Mouse (Mus musculus): ENCODE data around the gene Srsf3. TPM values are rescaled to one million over a fixed set of nuclear protein-coding genes. Genes with fewer than 3 reads are reported as not detected.

Srsf3 gene
- polyA plus RNA-seq, 1 experiment from 2014 or later: 518 TPM

GRCm38 (mm10) chr17:29071820-29072219 is 39.4 kb downstream of the Srsf3 start:
- Histone ChIP-seq H3K27me3 (replicated peaks) (no peaks in the 10 kb centered on the region), H3K4me2 (no peak overlapping the region), H3K4me3 (replicated peaks) (no peak overlapping the region), H3K36me3 (no peaks in the 10 kb centered on the region), H3K27ac (no peak overlapping the region), H3K9me3 (no peaks in the 10 kb centered on the region), H3K4me1 (peaks cover 12% of the 10 kb centered on the region; the same call in 1 of the 2 replicates), H3K9ac (no peak overlapping the region)
- no peak for ATAC-seq (ENCODE audit: insufficient read depth, low FRiP score, low read depth)
- 61% methylated on average over 5 of the region's 5 CpGs for WGBS

GRCm38 (mm10) chr17:29072701-29073307 is 40.4 kb downstream of the Srsf3 start:
- Histone ChIP-seq H3K27me3 (replicated peaks) (no peaks in the 10 kb centered on the region), H3K4me3 (replicated peaks) (no peak overlapping the region), H3K27ac (no peak overlapping the region), H3K9ac (no peak overlapping the region), H3K4me1 (peaks cover 12% of the 10 kb centered on the region; the same call in 1 of the 2 replicates), H3K4me2 (no peak overlapping the region), H3K9me3 (no peaks in the 10 kb centered on the region), H3K36me3 (no peaks in the 10 kb centered on the region)
- no peak for ATAC-seq (ENCODE audit: insufficient read depth, low FRiP score, low read depth)
- WGBS: 17% methylated on average over 11 of the region's 11 CpGs

GRCm38 (mm10) chr17:29073313-29073712 is 40.9 kb downstream of the Srsf3 start:
- no peak for ATAC-seq (ENCODE audit: insufficient read depth, low FRiP score, low read depth)
- Histone ChIP-seq H3K27ac (no peak overlapping the region), H3K9ac (no peak overlapping the region), H3K9me3 (no peaks in the 10 kb centered on the region), H3K4me2 (no peak overlapping the region), H3K4me3 (replicated peaks) (no peak overlapping the region), H3K36me3 (no peaks in the 10 kb centered on the region), H3K4me1 (peaks cover 15% of the 10 kb centered on the region; the same call in 1 of the 2 replicates), H3K27me3 (replicated peaks) (no peaks in the 10 kb centered on the region)
- WGBS: 41% methylated on average over 5 of the region's 5 CpGs

GRCm38 (mm10) chr17:29074085-29074484 is 41.7 kb downstream of the Srsf3 start:
- H3K36me3 ChIP-seq: no peaks in the 10 kb centered on the region
- H3K4me1 ChIP-seq: peaks cover 21% of the 10 kb centered on the region; the same call in 1 of the 2 replicates
- H3K27ac ChIP-seq: no peak overlapping the region
- H3K4me2 ChIP-seq: no peak overlapping the region
- no peak for ATAC-seq (ENCODE audit: insufficient read depth, low FRiP score, low read depth)
- WGBS: 68% methylated on average over 13 of the region's 13 CpGs
- no peak overlapping the region for H3K4me3 ChIP-seq (replicated peaks)
- no peaks in the 10 kb centered on the region for H3K9me3 ChIP-seq
- no peaks in the 10 kb centered on the region for H3K27me3 ChIP-seq (replicated peaks)
- H3K9ac ChIP-seq: no peak overlapping the region

GRCm38 (mm10) chr17:29076235-29076634 is 43.8 kb downstream of the Srsf3 start:
- no peaks in the 10 kb centered on the region for H3K36me3 ChIP-seq
- no peaks in the 10 kb centered on the region for H3K9me3 ChIP-seq
- H3K4me3 ChIP-seq (replicated peaks): no peak overlapping the region
- no peak overlapping the region for H3K9ac ChIP-seq
- ATAC-seq (ENCODE audit: insufficient read depth, low FRiP score, low read depth): no peak
- 84% methylated on average over 8 of the region's 8 CpGs for WGBS
- H3K4me2 ChIP-seq: no peak overlapping the region
- H3K27me3 ChIP-seq (replicated peaks): 0 out of 2 replicates have a peak, but pooled peaks cover 5% of the 10 kb centered on the region
- peaks cover 29% of the 10 kb centered on the region for H3K4me1 ChIP-seq
- H3K27ac ChIP-seq: no peak overlapping the region

GRCm38 (mm10) chr17:29077786-29078509 is 45.5 kb downstream of the Srsf3 start:
- Histone ChIP-seq H3K9me3 (no peaks in the 10 kb centered on the region), H3K36me3 (no peaks in the 10 kb centered on the region), H3K4me2 (peak overlapping the region; percentile 57), H3K27me3 (replicated peaks) (peaks cover 5% of the 10 kb centered on the region; the same call in 1 of the 2 replicates), H3K4me3 (replicated peaks) (peak overlapping the region; percentile 34), H3K27ac (peak overlapping the region; percentile 5; the same call in 1 of the 2 replicates), H3K4me1 (peaks cover 31% of the 10 kb centered on the region), H3K9ac (peak overlapping the region; percentile 12; the same call in 1 of the 2 replicates)
- 18% methylated on average over 14 of the region's 14 CpGs for WGBS
- ATAC-seq (ENCODE audit: insufficient read depth, low FRiP score, low read depth): no peak

- peak; percentile 23; the same call in 1 of the 2 replicates for ATAC-seq (ENCODE audit: insufficient read depth, low FRiP score, low read depth)
- Histone ChIP-seq H3K4me1 (peaks cover 27% of the 10 kb centered on the region), H3K27me3 (replicated peaks) (peaks cover 5% of the 10 kb centered on the region; the same call in 1 of the 2 replicates), H3K4me3 (replicated peaks) (peak overlapping the region; percentile 34), H3K4me2 (peak overlapping the region; percentile 57), H3K9me3 (no peaks in the 10 kb centered on the region), H3K9ac (peak overlapping the region; percentile 12; the same call in 1 of the 2 replicates), H3K27ac (peak overlapping the region; percentile 5; the same call in 1 of the 2 replicates), H3K36me3 (no peaks in the 10 kb centered on the region)
- 14% methylated on average over 25 of the region's 25 CpGs for WGBS
Observed at GRCm38 (mm10) chr17:29078519-29079383, 46.3 kb downstream of the Srsf3 start.

- peak overlapping the region; percentile 31 for H3K4me2 ChIP-seq
- H3K36me3 ChIP-seq: peaks cover 3% of the 10 kb centered on the region; the same call in 1 of the 2 replicates
- peaks cover 27% of the 10 kb centered on the region for H3K4me1 ChIP-seq
- no peak overlapping the region for H3K4me3 ChIP-seq (replicated peaks)
- peak overlapping the region; percentile 69 for H3K27ac ChIP-seq
- H3K9ac ChIP-seq: no peak overlapping the region
- ATAC-seq (ENCODE audit: insufficient read depth, low FRiP score, low read depth): peak; percentile 78
- WGBS: 8% methylated on average over 23 of the region's 23 CpGs
- no peaks in the 10 kb centered on the region for H3K9me3 ChIP-seq
- H3K27me3 ChIP-seq (replicated peaks): peaks cover 5% of the 10 kb centered on the region; the same call in 1 of the 2 replicates
Observed at GRCm38 (mm10) chr17:29080758-29081617, 48.6 kb downstream of the Srsf3 start.

GRCm38 (mm10) chr17:29081618-29082381 is 49.4 kb downstream of the Srsf3 start:
- no peak overlapping the region for H3K9ac ChIP-seq
- no peaks in the 10 kb centered on the region for H3K9me3 ChIP-seq
- H3K27me3 ChIP-seq (replicated peaks): peaks cover 5% of the 10 kb centered on the region; the same call in 1 of the 2 replicates
- 12% methylated on average over 21 of the region's 21 CpGs for WGBS
- 0 out of 2 replicates have a peak overlapping the region, but pooled peaks have one; percentile 8 for H3K4me3 ChIP-seq (replicated peaks)
- ATAC-seq (ENCODE audit: insufficient read depth, low FRiP score, low read depth): no peak
- H3K36me3 ChIP-seq: peaks cover 3% of the 10 kb centered on the region; the same call in 1 of the 2 replicates
- H3K27ac ChIP-seq: peak overlapping the region; percentile 69
- H3K4me2 ChIP-seq: peak overlapping the region; percentile 31
- peaks cover 27% of the 10 kb centered on the region for H3K4me1 ChIP-seq

GRCm38 (mm10) chr17:29083586-29083985 is 51.2 kb downstream of the Srsf3 start:
- 91% methylated on average over 8 of the region's 8 CpGs for WGBS
- peaks cover 22% of the 10 kb centered on the region for H3K4me1 ChIP-seq
- no peak for ATAC-seq (ENCODE audit: insufficient read depth, low FRiP score, low read depth)

More at GRCm38 (mm10) chr17:29083586-29083985, 51.2 kb downstream of the Srsf3 start:
- no peak overlapping the region for H3K27ac ChIP-seq
- no peak overlapping the region for H3K9ac ChIP-seq
- H3K36me3 ChIP-seq: peaks cover 3% of the 10 kb centered on the region; the same call in 1 of the 2 replicates
- H3K27me3 ChIP-seq (replicated peaks): peaks cover 5% of the 10 kb centered on the region; the same call in 1 of the 2 replicates
- no peak overlapping the region for H3K4me3 ChIP-seq (replicated peaks)
- H3K9me3 ChIP-seq: no peaks in the 10 kb centered on the region
- H3K4me2 ChIP-seq: no peak overlapping the region

Data from stomach, embryonic 15.5 days (tissue).